Mouse (Mus musculus) G1E-ER4 (cell line): Measurements from ENCODE around the gene Wdfy2. TPM values are rescaled to one million over a fixed set of nuclear protein-coding genes. Genes with fewer than 3 reads are reported as not detected.

Experiments used
- GATA1 ChIP-seq: IDR thresholded peaks from one replicate; pipeline ENCODE4 v1.8.0; 2012; ENCODE audit warnings: low read length, inconsistent platforms
- polyA plus RNA-seq: library from polyadenylated mRNA; stranded (reverse); fragments of >175 nt; gene quantifications from 2 replicates; pipeline ENCODE4 v1.2.3, GENCODE M21; 2012

The Wdfy2 gene
- polyA plus RNA-seq, 1 experiment = 2.2 TPM

DNA sequence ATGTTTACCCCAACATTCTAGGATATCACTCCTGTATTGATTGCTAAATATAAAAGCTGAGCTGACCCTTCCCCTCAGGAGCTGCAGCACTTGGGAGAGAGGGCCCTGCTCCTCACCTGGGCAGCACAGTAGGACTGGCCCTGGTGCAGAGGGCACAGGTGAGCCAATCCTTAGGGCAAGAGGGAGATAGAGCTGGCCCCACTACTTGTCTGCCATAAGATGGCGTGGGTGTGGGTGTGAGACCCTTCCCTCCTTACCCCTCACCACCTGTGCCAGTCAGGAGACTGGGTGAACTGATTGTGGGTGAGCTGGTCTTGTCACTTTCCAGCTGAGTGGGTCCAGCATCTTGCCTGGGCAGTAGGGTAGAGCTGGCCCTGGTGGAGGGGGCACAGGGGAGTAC lies 47.2 kb downstream of the Wdfy2 start:
- TF ChIP-seq GATA1 = no peak

DNA sequence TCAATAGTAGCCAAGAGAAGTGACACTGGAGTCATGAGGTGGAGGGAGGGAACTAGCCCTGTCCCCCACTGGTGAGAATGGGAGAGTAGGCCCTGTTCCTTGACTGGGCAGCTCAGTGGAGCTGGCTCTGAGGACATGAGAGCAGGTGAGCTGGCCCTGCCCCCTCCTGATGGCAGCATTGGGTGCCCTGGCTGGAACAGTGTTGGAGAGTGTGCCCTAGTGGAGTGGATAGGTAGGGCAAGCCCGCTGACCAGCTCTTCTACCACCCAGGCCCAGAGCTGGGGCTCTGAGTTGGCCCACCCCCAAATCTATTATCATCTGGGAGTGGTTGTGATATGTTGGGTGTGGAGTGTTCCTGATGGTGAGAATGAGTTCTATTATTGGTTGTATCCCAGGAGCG lies 47.7 kb downstream of the Wdfy2 start:
- TF ChIP-seq GATA1 = no peak

DNA sequence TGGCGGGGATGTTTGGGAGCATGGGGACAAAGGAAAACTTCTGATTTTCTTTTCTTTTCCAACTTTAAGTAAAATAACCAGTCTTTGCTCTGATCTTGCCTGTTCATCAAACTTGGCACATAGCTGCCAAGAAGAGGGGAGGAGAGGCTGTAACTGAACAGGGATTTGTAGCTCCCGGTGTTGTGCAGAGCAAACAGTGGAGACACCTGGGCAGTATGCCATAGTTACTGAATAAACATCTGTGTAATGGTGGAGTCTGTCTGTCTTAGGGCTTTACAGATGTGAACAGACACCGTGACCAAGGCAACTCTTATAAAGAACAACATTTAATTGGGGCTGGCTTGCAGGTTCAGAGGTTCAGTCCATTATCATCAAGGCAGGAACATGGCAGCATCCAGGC lies 53.9 kb downstream of the Wdfy2 start:
- TF ChIP-seq GATA1 = no peak

DNA sequence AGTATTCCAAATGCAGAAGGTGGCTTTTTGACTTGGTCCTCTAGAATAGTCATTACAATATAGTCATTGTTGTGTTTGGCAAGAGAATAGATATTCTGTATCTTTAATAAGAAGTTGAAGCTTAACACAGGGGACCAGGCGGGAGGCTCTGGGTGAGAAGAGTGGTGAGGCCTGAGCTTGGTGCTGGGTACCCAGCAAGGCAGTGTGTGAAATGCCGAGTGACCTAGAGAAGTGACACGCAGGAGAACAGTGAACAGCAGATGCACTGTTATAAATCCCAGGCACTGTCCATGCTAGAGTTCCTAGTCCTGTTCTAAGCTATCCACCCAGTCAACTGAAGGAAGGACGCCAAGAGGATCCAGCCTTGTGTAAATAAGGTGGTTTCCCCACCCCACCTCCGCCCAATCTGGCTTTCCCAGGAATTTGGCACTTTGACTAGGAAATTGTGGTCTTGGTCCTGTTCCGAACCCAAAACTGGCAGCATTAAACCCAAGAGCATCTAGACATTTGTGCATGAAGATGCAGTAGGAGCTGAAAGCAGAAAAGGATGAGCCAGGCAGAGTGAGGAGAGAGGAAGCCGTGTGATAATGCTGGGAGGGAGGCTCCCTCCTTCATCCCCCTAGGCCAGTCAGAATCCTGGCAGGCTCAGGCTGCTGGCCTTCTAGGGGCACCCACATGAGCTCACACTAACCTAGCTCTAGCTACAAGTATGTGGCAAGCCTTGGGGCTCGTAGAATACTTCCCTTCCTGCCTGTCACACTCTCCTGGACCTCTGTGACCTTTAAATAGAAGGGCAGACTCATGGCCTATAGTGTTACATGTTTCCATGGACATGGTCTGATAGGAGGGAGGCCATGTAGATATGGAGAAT lies 55.5 kb downstream of the Wdfy2 start:
- TF ChIP-seq GATA1 = no peak

- TF ChIP-seq GATA1 = no peak
Observed at GRCm38 (mm10) chr14:62894924-62895840, 57.7 kb downstream of the Wdfy2 start.

DNA sequence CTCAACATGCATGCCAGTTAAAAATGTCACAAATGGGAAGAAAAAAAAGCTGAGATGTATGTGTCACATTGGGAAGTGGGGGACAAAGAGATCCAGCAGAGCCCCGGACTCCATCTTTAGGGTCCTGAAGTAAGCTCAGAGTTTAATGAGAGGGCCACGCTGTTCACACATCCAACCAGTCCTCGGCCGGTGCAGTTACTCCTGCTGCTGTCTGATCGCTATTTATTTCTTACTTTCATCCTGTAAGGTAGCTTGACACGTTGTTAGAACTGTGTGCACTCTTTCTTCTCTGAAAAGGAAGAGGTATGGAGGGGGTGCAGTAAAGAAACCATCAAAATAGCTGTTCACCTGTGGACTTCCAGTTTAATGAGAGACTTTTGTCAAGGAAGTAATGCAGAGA lies 60.6 kb downstream of the Wdfy2 start:
- TF ChIP-seq GATA1 = no peak

DNA sequence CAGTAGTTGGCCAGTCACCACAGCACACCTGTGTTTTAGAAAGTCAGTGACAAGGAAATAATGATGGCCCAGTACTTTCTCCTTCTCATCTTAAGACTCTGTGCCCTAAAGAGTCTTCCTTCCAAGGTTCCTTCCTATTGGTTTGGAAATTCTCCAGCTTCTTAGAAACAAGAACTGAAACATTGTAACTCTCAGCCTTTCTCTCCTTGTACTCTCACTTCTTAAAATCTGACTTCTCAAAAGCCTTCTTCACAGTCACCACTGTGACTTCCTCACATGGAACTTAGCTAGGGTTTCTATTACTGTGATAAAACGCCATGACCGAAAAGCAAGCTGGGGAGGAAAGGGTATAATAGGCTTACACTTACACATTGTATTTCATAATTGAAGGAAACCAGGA lies 70.4 kb downstream of the Wdfy2 start:
- TF ChIP-seq GATA1 = no peak

- no peak for TF ChIP-seq GATA1
Observed at GRCm38 (mm10) chr14:62908550-62908949, 71.1 kb downstream of the Wdfy2 start.

GRCm38 (mm10) chr14:62910859-62911258 lies 73.4 kb downstream of the Wdfy2 start:
- TF ChIP-seq GATA1 = no peak

DNA sequence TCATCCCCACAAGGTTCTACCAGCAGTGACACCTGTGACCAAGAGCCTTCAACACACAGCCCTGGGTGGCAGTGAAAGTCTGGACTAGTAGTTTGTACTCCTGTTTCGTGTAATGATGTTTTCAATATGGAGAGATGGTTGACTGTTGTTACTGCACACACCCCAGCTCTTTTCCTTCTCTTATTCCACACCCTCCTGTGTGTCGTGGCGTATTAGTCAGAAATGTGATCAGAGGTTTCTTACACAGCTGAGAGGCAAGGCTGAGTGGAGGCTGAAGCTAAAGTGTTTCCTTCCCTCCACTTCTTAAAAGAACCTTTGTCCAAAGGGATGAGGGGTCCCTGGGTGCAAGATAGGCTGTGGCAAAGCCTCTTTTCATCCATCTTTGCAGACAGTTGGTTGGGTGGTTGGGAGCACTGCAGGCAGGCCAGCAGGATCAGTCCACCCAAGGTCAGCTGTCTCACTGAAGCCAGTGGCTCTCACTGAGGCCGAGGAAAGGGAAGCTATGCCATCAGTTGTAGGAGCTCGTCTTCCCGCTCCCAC lies 77.7 kb downstream of the Wdfy2 start:
- TF ChIP-seq GATA1 = no peak

DNA sequence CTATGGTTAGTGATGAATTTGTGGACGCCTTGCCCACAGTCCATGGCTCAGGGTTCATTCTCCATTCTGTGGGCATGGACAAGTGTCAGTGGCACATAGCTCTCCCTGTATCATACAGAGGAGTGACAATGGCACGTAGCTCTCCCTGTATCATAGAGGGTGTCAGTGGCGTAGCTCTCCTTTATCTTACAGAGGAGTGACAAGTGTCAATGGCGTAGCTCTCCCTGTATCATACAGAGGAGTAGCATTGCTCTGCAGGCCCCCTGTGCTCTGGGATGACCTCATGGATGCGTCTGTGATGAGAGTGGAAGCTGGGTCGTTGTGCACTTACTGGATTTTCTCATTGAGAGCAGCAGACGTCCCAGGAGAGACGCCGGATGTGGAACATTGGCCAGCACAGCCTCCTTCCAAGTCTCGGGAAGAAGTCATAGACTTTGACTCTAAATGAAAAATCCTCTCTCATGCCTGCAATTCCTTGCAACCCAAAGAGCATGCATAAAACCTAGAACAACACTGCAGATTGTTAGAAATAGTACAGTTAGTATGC lies 79.1 kb downstream of the Wdfy2 start:
- no peak for TF ChIP-seq GATA1

DNA sequence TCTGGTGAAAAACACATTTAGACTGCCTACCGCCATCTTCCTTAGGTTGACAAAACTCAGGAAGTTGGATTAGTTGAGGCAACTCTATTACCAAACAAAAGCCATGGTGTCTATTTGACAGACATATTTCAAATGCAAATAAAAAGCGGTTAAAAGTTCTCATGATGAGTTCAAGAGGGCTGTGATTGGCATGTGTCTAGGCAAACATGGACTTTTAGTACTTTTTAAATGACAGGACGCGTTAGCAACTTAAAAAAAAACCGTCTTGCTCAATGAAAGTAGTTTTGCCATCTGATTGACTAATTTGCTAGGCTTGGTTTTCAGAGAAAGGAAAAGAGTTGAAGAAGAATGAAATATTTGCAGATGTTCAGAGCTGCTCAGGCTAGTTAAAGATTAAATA lies 83.9 kb downstream of the Wdfy2 start:
- TF ChIP-seq GATA1 = no peak

DNA sequence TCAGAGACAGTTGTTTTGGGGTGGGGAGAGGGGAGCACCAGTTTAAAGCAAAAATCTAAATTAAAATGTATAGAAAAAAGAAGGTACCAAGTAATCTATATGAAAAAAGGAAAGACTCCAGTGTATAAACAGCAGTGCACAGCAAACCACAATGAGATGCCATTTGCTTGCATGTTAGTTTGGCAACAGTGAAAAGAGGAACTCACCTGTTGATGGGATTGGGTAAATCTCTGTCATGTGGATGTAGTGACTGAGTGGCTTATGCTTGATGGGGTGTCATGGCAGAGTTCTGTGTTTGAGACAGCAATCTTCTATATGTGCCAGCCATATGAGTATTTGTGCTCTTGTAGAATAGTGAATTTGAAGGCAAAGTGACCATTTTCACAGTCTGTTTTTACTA lies 85.2 kb downstream of the Wdfy2 start:
- TF ChIP-seq GATA1 = no peak

- TF ChIP-seq GATA1 = no peak
Observed at GRCm38 (mm10) chr14:62924800-62925199, 87.3 kb downstream of the Wdfy2 start.

DNA sequence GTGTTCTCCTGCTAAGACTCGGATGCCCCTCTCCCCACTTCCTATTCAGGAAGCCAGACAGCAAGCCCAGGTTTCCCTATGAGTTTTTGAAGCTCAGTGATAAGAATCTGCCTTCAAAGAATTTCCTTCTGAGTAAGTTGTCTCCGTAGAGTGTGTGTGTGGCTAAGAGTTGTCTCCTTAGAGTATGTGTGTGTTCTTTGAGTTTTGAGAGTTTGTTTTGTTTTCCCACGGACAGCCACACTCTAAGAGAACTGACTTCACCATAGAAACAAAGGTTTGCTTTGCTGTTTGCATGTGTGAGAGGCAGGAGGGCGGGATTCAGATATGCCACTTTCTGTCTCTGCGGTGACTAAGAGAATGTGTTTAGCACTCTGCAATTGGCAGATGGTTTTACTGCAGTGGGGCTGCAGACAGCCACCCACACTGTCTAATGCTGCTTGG lies 90.6 kb downstream of the Wdfy2 start:
- no peak for TF ChIP-seq GATA1

DNA sequence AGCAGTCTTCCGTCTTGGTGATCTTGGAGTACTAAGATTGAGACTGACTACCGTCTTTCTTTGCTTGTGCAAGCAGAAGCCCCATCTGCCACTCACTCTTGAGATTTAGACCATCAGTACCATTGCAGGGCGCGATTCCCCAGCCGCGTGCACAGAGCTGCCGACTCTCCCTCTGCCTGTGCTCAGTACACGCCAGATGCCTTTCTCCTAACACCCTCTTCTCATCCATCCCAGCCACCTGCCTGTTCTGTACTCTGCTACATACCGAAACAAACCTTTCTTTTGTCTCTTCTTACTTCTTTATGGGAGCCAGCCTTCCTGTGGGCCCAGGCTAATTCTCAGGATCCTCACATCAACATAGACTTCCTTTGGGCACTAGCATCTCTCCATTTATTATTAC lies 97.9 kb downstream of the Wdfy2 start:
- TF ChIP-seq GATA1 = no peak
